Mouse (Mus musculus): ENCODE measurements around the gene Gnai1. TPM values are rescaled to one million over a fixed set of nuclear protein-coding genes. Genes with fewer than 3 reads are reported as not detected.
"Not testable (repeated sequence)": the region's sequence is repeated elsewhere in the genome, so short reads cannot be mapped to it uniquely, and the experiment has no call there.

Gene Gnai1
- polyA plus RNA-seq, 1 experiment, result 1.6 TPM

- H3K4me3 ChIP-seq (ENCODE audit: low read depth, low read length), result no peak overlapping the region
- WGBS, result 91% methylated on average over 3 of the region's 3 CpGs
- no peaks in the 10 kb centered on the region for H3K27me3 ChIP-seq (ENCODE audit: control insufficient read depth, insufficient read depth, low read length)
- TF ChIP-seq POLR2A (IDR thresholded peaks at IDR 0.05; ENCODE audit: low read depth, low read length), result no peak
- TF ChIP-seq CTCF (IDR thresholded peaks at IDR 0.05; ENCODE audit: extremely low read depth, insufficient read length, insufficient replicate concordance, low read depth, low read length), result no peak
- no peaks in the 10 kb centered on the region for H3K36me3 ChIP-seq (ENCODE audit: control insufficient read depth, insufficient read depth, low read length)
- no peaks in the 10 kb centered on the region for H3K4me1 ChIP-seq (ENCODE audit: control insufficient read depth, insufficient read depth, insufficient read length, low read length)
- no peak overlapping the region for H3K27ac ChIP-seq (ENCODE audit: insufficient read depth, low read depth, low read length)
Measured at GRCm38 (mm10) chr5:18347297-18347696, 12.9 kb downstream of the Gnai1 start.

DNA sequence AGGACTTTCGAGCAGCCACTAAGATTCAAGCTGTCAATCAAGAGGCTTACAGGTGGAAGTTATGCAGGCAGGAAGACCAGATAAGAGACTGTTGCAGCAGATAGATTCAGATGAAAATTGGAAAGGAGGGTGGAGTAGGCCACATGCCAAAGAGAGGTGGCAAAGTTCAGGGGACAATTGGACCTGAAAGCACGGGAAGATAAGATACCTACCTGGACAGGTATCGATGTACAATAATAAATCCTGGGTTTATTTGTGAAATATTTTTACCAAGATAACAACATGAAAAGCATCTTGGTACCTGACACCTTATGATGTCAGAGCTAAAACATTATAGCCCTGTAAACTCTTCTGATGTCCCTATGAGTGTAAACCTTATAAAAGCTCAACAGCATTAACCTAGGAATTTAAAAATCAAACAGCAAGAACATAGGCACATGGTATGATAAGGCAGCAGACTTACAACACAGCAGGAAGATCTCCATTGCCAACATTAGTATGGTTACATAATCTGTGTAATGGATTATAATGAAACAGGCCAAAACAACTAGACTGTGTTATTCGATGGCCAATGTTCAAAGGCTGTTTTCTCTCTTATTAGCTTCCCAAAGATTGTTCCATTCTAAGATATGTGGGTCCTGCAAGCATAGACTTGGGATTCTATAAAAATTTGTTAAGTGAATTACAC lies 16.6 kb downstream of the Gnai1 start:
- no peak overlapping the region for H3K27ac ChIP-seq (ENCODE audit: insufficient read depth, low read depth, low read length)
- TF ChIP-seq POLR2A (IDR thresholded peaks at IDR 0.05; ENCODE audit: low read depth, low read length) (no peak), CTCF (IDR thresholded peaks at IDR 0.05; ENCODE audit: extremely low read depth, insufficient read length, insufficient replicate concordance, low read depth, low read length) (no peak)
- 33% methylated on average over 4 of the region's 4 CpGs for WGBS

GRCm38 (mm10) chr5:18342765-18343454 lies 17.2 kb downstream of the Gnai1 start:
- 69% methylated on average over 4 of the region's 4 CpGs for WGBS
- H3K36me3 ChIP-seq (ENCODE audit: control insufficient read depth, insufficient read depth, low read length), result no peaks in the 10 kb centered on the region
- TF ChIP-seq POLR2A (IDR thresholded peaks at IDR 0.05; ENCODE audit: low read depth, low read length) (no peak), CTCF (IDR thresholded peaks at IDR 0.05; ENCODE audit: extremely low read depth, insufficient read length, insufficient replicate concordance, low read depth, low read length) (no peak)
- no peak overlapping the region for H3K27ac ChIP-seq (ENCODE audit: insufficient read depth, low read depth, low read length)
- H3K4me3 ChIP-seq (ENCODE audit: low read depth, low read length), result no peak overlapping the region
- no peaks in the 10 kb centered on the region for H3K4me1 ChIP-seq (ENCODE audit: control insufficient read depth, insufficient read depth, insufficient read length, low read length)
- H3K27me3 ChIP-seq (ENCODE audit: control insufficient read depth, insufficient read depth, low read length), result no peaks in the 10 kb centered on the region

More for the DNA sequence above, 16.6 kb downstream of the Gnai1 start:
- no peaks in the 10 kb centered on the region for H3K36me3 ChIP-seq (ENCODE audit: control insufficient read depth, insufficient read depth, low read length)
- H3K27me3 ChIP-seq (ENCODE audit: control insufficient read depth, insufficient read depth, low read length), result no peaks in the 10 kb centered on the region
- H3K4me1 ChIP-seq (ENCODE audit: control insufficient read depth, insufficient read depth, insufficient read length, low read length), result no peaks in the 10 kb centered on the region
- no peak overlapping the region for H3K4me3 ChIP-seq (ENCODE audit: low read depth, low read length)

GRCm38 (mm10) chr5:18341876-18342275 lies 18.3 kb downstream of the Gnai1 start:
- H3K4me1 ChIP-seq (ENCODE audit: control insufficient read depth, insufficient read depth, insufficient read length, low read length); H3K36me3 ChIP-seq (ENCODE audit: control insufficient read depth, insufficient read depth, low read length); H3K27ac ChIP-seq (ENCODE audit: insufficient read depth, low read depth, low read length); H3K27me3 ChIP-seq (ENCODE audit: control insufficient read depth, insufficient read depth, low read length); H3K4me3 ChIP-seq (ENCODE audit: low read depth, low read length): not testable (repeated sequence)
- 75% methylated on average over 1 of the region's 1 CpGs for WGBS

GRCm38 (mm10) chr5:18332256-18332655 lies 27.9 kb downstream of the Gnai1 start:
- Histone ChIP-seq H3K4me3 (ENCODE audit: low read depth, low read length) (no peak overlapping the region), H3K27ac (ENCODE audit: insufficient read depth, low read depth, low read length) (no peak overlapping the region), H3K36me3 (ENCODE audit: control insufficient read depth, insufficient read depth, low read length) (no peaks in the 10 kb centered on the region), H3K27me3 (ENCODE audit: control insufficient read depth, insufficient read depth, low read length) (no peaks in the 10 kb centered on the region), H3K4me1 (ENCODE audit: control insufficient read depth, insufficient read depth, insufficient read length, low read length) (no peaks in the 10 kb centered on the region)
- WGBS, result 87% methylated on average over 5 of the region's 5 CpGs
- no peak for TF ChIP-seq POLR2A (IDR thresholded peaks at IDR 0.05; ENCODE audit: low read depth, low read length)

GRCm38 (mm10) chr5:18330726-18331125 lies 29.4 kb downstream of the Gnai1 start:
- Histone ChIP-seq H3K4me3 (ENCODE audit: low read depth, low read length) (no peak overlapping the region), H3K27ac (ENCODE audit: insufficient read depth, low read depth, low read length) (no peak overlapping the region), H3K36me3 (ENCODE audit: control insufficient read depth, insufficient read depth, low read length) (no peaks in the 10 kb centered on the region), H3K27me3 (ENCODE audit: control insufficient read depth, insufficient read depth, low read length) (no peaks in the 10 kb centered on the region), H3K4me1 (ENCODE audit: control insufficient read depth, insufficient read depth, insufficient read length, low read length) (no peaks in the 10 kb centered on the region)
- WGBS, result 64% methylated on average over 8 of the region's 8 CpGs
- TF ChIP-seq CTCF (IDR thresholded peaks at IDR 0.05; ENCODE audit: extremely low read depth, insufficient read length, insufficient replicate concordance, low read depth, low read length) (no peak), POLR2A (IDR thresholded peaks at IDR 0.05; ENCODE audit: low read depth, low read length) (no peak)

GRCm38 (mm10) chr5:18326159-18326558 lies 34.0 kb downstream of the Gnai1 start:
- no peaks in the 10 kb centered on the region for H3K4me1 ChIP-seq (ENCODE audit: control insufficient read depth, insufficient read depth, insufficient read length, low read length)
- TF ChIP-seq POLR2A (IDR thresholded peaks at IDR 0.05; ENCODE audit: low read depth, low read length) (no peak), CTCF (IDR thresholded peaks at IDR 0.05; ENCODE audit: extremely low read depth, insufficient read length, insufficient replicate concordance, low read depth, low read length) (no peak)
- no peaks in the 10 kb centered on the region for H3K27me3 ChIP-seq (ENCODE audit: control insufficient read depth, insufficient read depth, low read length)
- H3K36me3 ChIP-seq (ENCODE audit: control insufficient read depth, insufficient read depth, low read length), result no peaks in the 10 kb centered on the region
- WGBS, result 86% methylated on average over 6 of the region's 6 CpGs
- H3K4me3 ChIP-seq (ENCODE audit: low read depth, low read length), result no peak overlapping the region
- no peak overlapping the region for H3K27ac ChIP-seq (ENCODE audit: insufficient read depth, low read depth, low read length)
